Mouse (Mus musculus): Measurements from ENCODE around the gene Olfr921. TPM values are rescaled to one million over a fixed set of nuclear protein-coding genes. Genes with fewer than 3 reads are reported as not detected.

The Olfr921 gene
- total RNA-seq (2021) = not detected
- long read RNA-seq, experiment 1 = 0 reads
- long read RNA-seq, experiment 2 = 0 reads

- no peak for DNase-seq
These were observed at the start of gene Olfr921 for GRCm38 (mm10) chr9:38772768-38773167. Gene Olfr921 (plus strand): TSS chr9:38773068.

GRCm38 (mm10) chr9:38724044-38724443 is 48.8 kb upstream of the Olfr921 start:
- no peak for DNase-seq

GRCm38 (mm10) chr9:38728218-38728617 is 44.6 kb upstream of the Olfr921 start:
- no peak for DNase-seq

GRCm38 (mm10) chr9:38741408-38741807 is 31.5 kb upstream of the Olfr921 start:
- no peak for DNase-seq

GRCm38 (mm10) chr9:38744619-38745315 is 28.1 kb upstream of the Olfr921 start:
- no peak for DNase-seq

GRCm38 (mm10) chr9:38751999-38752398 is 20.9 kb upstream of the Olfr921 start, which contains the start of gene Olfr920:
Gene Olfr920 (plus strand): TSS chr9:38752299.
- no peak for DNase-seq

GRCm38 (mm10) chr9:38792689-38793088 is 19.8 kb downstream of the Olfr921 start:
- DNase-seq = no peak

GRCm38 (mm10) chr9:38805696-38806095 is 32.8 kb downstream of the Olfr921 start:
- DNase-seq = no peak

- DNase-seq = no peak
These were observed 41.4 kb downstream of the Olfr921 start, which contains the start of gene Olfr922 for GRCm38 (mm10) chr9:38814314-38814713. Gene Olfr922 (plus strand): TSS chr9:38814614.

GRCm38 (mm10) chr9:38815458-38815986 is 42.7 kb downstream of the Olfr921 start:
- DNase-seq = no peak

GRCm38 (mm10) chr9:38826245-38826644 is 53.4 kb downstream of the Olfr921 start, which contains the start of gene Olfr923:
Gene Olfr923 (plus strand): TSS chr9:38826545.
- DNase-seq = no peak

Other genes with a start within 250 kb of the Olfr921 start
- gene Olfr910, start 235.2 kb upstream of the Olfr921 start, total RNA-seq (2021) = not detected
- not detected for gene Olfr912, start 192.9 kb upstream of the Olfr921 start, total RNA-seq (2021)
- gene Olfr913, start 180.3 kb upstream of the Olfr921 start, total RNA-seq (2021) = not detected
- gene Olfr914, start 168.0 kb upstream of the Olfr921 start, total RNA-seq (2021) = not detected
- not detected for gene Olfr916, start 113.2 kb upstream of the Olfr921 start, total RNA-seq (2021)
- not detected for gene Olfr917, start 107.2 kb upstream of the Olfr921 start, total RNA-seq (2021)
- gene Olfr918, start 98.5 kb upstream of the Olfr921 start, total RNA-seq (2021) = not detected
- not detected for gene Olfr919, start 69.4 kb upstream of the Olfr921 start, total RNA-seq (2021)
- gene Vwa5a, start 54.8 kb upstream of the Olfr921 start, total RNA-seq (2021) = 10 to 100 TPM; 41.1 to 48.3 TPM
- gene Olfr920, start 20.8 kb upstream of the Olfr921 start, total RNA-seq (2021) = under 1 TPM; 0.23 to 0.40 TPM
- gene Olfr922, start 41.5 kb downstream of the Olfr921 start, total RNA-seq (2021) = not detected
- gene Olfr923, start 53.5 kb downstream of the Olfr921 start, total RNA-seq (2021) = not detected
- gene Olfr924, start 71.4 kb downstream of the Olfr921 start, total RNA-seq (2021) = not detected
- not detected for gene Olfr26, start 82.0 kb downstream of the Olfr921 start, total RNA-seq (2021)
- gene Olfr926, start 104.1 kb downstream of the Olfr921 start, total RNA-seq (2021) = not detected
- gene Olfr930, start 156.7 kb downstream of the Olfr921 start, total RNA-seq (2021) = not detected
- under 1 TPM in 1 of 2 experiments, not detected in 1; 0.10 TPM for gene Olfr933, start 199.2 kb downstream of the Olfr921 start, total RNA-seq (2021)
- gene Olfr934, start 215.2 kb downstream of the Olfr921 start, total RNA-seq (2021) = not detected
- gene Olfr935, start 226.6 kb downstream of the Olfr921 start, total RNA-seq (2021) = not detected

All from adrenal gland, postnatal 36 days (tissue).